Comparison of ENCODE assay signal across 27 mouse cellular contexts in genomic region chr3:80781144-80781530, GRCm38 (mm10). TPM values are rescaled to one million over a fixed set of nuclear protein-coding genes. Genes with fewer than 3 reads are reported as not detected.
"Had no signal": no experiment of that assay in that cellular context is flagged by ENCODE, and none has a peak within 500 bp of the region (broad histone marks: within the 10 kb centered on the region; RNA-seq: fewer than 3 reads in every experiment).

No protein-coding gene starts in this region.

- H3K36me3 ChIP-seq: heart, embryonic 13.5 days; heart, embryonic 15.5 days; hindbrain, embryonic 13.5 days; hindbrain, embryonic 15.5 days; kidney, embryonic 15.5 days; limb, embryonic 10.5 days; limb, embryonic 12.5 days; liver, embryonic 13.5 days; liver, embryonic 15.5 days had no signal

- H3K4me1 ChIP-seq: heart, embryonic 13.5 days; heart, embryonic 15.5 days; hindbrain, embryonic 13.5 days; kidney, embryonic 15.5 days; limb, embryonic 10.5 days; limb, embryonic 12.5 days; liver, embryonic 13.5 days; liver, embryonic 15.5 days had no signal

- H3K27ac ChIP-seq: heart, adult 2 months; heart, embryonic 13.5 days; heart, embryonic 15.5 days; hindbrain, embryonic 13.5 days; hindbrain, embryonic 15.5 days; hindbrain, postnatal 0 days; kidney, embryonic 15.5 days; kidney, postnatal 0 days; limb, embryonic 10.5 days; limb, embryonic 12.5 days; liver, embryonic 13.5 days; liver, embryonic 15.5 days had no signal

- H3K9ac ChIP-seq: heart, embryonic 13.5 days; heart, embryonic 15.5 days; hindbrain, embryonic 13.5 days; hindbrain, embryonic 15.5 days; kidney, embryonic 15.5 days; limb, embryonic 12.5 days; liver, embryonic 13.5 days; liver, embryonic 15.5 days; liver, postnatal 0 days had no signal

- H3K9me3 ChIP-seq: heart, embryonic 13.5 days; heart, embryonic 15.5 days; hindbrain, embryonic 13.5 days; hindbrain, embryonic 15.5 days; kidney, embryonic 15.5 days; limb, embryonic 10.5 days; limb, embryonic 12.5 days; liver, embryonic 13.5 days; liver, embryonic 15.5 days had no signal

- ATAC-seq: hindbrain, postnatal 0 days; liver, postnatal 0 days had no signal

- H3K4me3 ChIP-seq: heart, adult 2 months; heart, embryonic 13.5 days; heart, embryonic 15.5 days; hindbrain, embryonic 13.5 days; hindbrain, embryonic 15.5 days; kidney, embryonic 15.5 days; limb, embryonic 10.5 days; limb, embryonic 12.5 days; liver, embryonic 13.5 days; liver, embryonic 15.5 days had no signal

- H3K4me2 ChIP-seq: heart, embryonic 11.5 days; heart, embryonic 13.5 days; heart, embryonic 15.5 days; hindbrain, embryonic 13.5 days; hindbrain, embryonic 15.5 days; kidney, embryonic 15.5 days; limb, embryonic 12.5 days; liver, embryonic 11.5 days; liver, embryonic 13.5 days; liver, embryonic 15.5 days had no signal

- H3K27me3 ChIP-seq: heart, embryonic 13.5 days; heart, embryonic 15.5 days; hindbrain, embryonic 13.5 days; hindbrain, embryonic 15.5 days; kidney, embryonic 15.5 days; limb, embryonic 12.5 days; liver, embryonic 13.5 days; liver, embryonic 15.5 days had no signal

- DNase-seq: gastrocnemius, postnatal 14 days; gastrocnemius, postnatal 36 days; heart, adult 11 months; heart, adult 2 months; heart, postnatal 14 days; heart, postnatal 36 days; kidney, adult 18-20 months; kidney, adult 9 months; kidney, postnatal 14 days; kidney, postnatal 36 days; layer of hippocampus, adult 9-11 months; layer of hippocampus, postnatal 36 days; liver; liver, embryonic 13.5 days; liver, postnatal 0 days had no signal

RNA-seq across cellular contexts. Expression of gene Gria2, which starts 21.5 kb away (rescaled TPM):
- polyA plus RNA-seq: heart, adult 2 months; liver, postnatal 0 days had no signal
